Mouse (Mus musculus): ENCODE results near the gene Fbxw8. TPM values are rescaled to one million over a fixed set of nuclear protein-coding genes. Genes with fewer than 3 reads are reported as not detected.

Gene Fbxw8
- 7.0 and 7.1 TPM in 2 replicates for total RNA-seq (2015)
- 11.3 and 11.7 TPM in 2 replicates for total RNA-seq (2017)

DNA sequence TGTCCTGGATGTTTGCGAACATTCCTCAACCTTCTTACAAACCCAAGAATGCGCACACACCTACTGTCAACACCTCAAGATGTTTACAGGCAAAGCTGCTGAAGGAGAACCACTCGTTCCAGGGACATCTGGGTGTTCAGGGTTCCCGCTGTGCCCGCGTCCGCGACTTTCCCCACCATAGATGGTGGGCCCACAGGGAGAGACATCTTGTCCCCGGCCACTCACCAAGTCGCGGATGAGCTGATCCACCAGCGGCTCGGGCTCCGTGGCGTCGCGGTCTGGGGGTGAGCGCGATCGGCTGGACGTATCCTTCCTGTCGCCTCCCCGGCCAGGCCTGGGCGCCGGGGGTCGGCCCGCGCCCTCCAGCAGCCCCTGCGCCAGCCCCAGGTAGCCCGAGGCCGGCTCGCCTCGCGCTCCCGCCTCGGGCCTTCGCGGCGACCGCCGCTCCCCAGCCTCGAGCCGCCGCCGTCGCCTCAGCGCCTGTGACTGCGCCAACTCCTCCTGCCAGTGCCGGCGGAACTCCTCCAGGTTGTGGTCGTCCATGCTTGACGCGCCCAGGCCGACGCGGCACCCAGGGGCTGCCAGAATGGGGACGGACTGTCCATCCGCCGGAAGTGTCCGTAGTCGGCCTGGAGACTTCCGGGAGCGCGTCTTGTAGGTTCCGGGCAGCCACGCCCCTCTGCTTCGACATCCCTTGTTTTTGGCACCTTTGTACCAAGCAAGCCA lies at the start of gene Fbxw8:
TSS of gene Fbxw8 (minus strand) at position 626 of the 726 bp plus-strand sequence.
- peak; percentile 100 for ATAC-seq (ENCODE audit: poor library complexity, severe bottlenecking)

- ATAC-seq (ENCODE audit: poor library complexity, severe bottlenecking): no peak
Observed at GRCm38 (mm10) chr5:118204675-118205440, 49.6 kb upstream of the Fbxw8 start.

GRCm38 (mm10) chr5:118199670-118200069 lies 44.4 kb upstream of the Fbxw8 start:
- ATAC-seq (ENCODE audit: poor library complexity, severe bottlenecking): no peak

GRCm38 (mm10) chr5:118197421-118197820 lies 42.2 kb upstream of the Fbxw8 start:
- no peak for ATAC-seq (ENCODE audit: poor library complexity, severe bottlenecking)

GRCm38 (mm10) chr5:118192221-118192620 lies 37.0 kb upstream of the Fbxw8 start:
- no peak for ATAC-seq (ENCODE audit: poor library complexity, severe bottlenecking)

- ATAC-seq (ENCODE audit: poor library complexity, severe bottlenecking): no peak
Observed at GRCm38 (mm10) chr5:118190491-118190890, 35.2 kb upstream of the Fbxw8 start.

DNA sequence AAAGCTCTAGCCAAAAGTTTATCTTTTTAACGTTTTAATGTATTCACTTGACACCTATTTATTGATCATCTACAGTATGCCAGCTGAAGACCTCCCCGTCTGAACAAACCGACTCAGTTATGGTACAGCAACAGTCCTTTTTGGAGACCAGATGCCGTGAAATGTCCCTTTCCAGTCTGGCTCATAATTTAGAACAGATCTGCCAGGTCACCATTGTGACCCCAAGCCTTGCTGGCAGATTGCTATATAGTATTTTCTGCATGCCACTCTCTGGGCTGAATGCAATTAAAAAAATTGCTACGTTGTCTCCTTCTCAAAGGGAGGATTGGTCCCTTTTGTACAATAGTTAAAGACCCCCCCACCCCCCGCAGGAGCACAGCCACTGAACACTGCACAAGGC lies 33.1 kb upstream of the Fbxw8 start:
- ATAC-seq (ENCODE audit: poor library complexity, severe bottlenecking): no peak

GRCm38 (mm10) chr5:118186903-118187633 lies 31.8 kb upstream of the Fbxw8 start:
- ATAC-seq (ENCODE audit: poor library complexity, severe bottlenecking): no peak

DNA sequence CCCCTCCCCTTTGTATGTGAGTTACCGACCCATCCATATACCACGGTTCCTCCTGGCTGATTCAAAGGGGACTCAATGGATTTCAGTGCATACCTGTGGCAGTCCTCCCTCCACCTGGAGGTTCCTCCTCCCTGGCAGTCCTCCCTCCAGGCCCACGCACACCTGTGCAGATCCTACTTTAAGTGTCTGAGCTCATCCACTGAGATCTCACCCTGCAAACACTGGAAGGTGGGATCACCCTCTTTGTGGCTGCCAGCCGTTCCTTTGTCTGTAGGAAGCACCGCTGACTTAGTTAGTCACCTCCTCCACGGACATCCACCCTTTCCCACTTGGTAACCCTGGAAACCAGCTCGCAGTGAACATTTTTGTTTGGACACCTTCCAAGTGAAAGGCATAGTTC lies 22.4 kb upstream of the Fbxw8 start:
- no peak for ATAC-seq (ENCODE audit: poor library complexity, severe bottlenecking)

DNA sequence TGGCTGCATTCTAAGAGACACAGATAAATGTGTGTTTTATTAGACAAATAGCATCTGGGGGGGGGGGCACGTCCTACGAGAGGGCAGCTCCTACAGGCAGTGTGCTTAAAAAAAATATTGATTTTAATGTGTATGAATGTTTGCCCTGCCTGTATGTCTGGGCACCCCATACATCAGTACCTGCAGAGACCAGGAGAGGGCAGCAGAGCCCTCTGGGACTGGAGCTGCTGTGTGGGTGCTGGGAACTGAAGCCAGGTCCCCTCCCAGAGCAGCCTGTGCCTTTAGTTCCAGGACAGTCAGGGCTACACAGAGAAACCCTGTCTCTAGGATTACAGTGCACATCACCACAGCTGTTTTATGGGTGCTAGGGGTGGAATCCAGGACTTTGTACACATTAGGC lies 19.9 kb upstream of the Fbxw8 start:
- ATAC-seq (ENCODE audit: poor library complexity, severe bottlenecking): no peak

DNA sequence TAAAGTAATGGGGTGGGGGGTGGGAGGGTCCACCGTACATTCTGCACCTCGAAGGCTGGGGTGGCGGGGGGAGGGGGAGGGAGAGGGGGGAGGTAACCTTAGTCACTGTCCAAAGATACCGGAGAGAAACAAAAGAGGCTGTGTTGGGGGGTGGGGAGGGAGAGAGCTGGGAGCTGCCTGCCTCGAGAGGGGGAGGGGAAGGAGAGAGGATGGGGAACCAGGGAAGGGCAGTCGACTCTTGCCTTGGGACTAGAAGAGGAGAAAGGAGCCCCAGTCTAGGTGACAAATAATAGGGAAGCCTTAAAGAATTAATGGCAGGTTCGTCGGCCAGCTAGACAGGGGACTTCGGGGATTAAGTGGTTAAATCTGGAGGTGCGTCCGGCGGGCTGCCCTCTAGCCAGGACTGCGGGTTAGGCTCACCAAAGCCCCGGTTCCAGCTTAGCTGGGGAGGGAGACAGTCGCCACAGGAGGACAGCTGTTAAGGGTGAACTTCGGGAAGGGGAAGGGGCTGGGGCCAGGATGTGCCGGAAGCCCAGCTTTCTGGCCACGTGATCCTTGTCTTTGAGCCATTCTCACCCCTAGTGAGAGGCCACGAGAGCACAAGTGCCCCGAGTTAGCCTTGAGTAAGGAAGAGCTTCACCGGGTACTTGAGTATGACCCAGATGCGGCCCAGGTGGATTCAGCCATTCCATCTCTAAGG lies 19.2 kb upstream of the Fbxw8 start:
- ATAC-seq (ENCODE audit: poor library complexity, severe bottlenecking): no peak

DNA sequence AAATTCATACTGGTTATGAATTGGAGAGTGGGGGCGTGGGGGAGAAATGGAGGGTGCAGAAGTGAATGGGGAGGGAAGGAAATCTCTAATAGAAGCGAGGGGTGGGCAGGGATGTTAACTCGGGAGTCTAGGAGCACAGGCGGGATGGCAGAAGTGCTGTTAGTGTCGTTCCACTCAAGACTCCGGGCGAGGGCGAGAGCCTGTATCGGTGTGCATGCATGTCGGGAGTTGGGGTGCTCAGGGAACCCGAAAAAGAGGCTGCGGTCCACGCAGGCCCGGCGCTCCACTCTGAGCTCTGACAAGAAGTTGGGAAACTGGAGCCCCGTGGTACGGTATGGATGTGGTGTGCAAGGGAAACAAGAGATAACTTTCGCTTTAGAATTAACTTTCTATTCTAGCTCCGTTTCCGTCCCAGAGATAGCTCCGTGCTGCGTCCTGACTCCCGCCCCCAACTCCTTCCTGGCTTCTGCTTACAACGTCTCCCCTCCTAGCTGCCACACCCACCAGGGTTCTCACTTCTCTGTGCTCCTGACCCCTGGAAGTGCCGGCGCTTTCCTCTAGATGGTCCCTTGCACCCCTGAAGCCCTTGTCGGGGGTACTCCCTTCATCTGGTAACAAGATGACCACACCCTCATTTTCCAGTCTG lies 16.9 kb upstream of the Fbxw8 start:
- 0 out of 2 replicates have a peak, but pooled peaks have one; percentile 7 for ATAC-seq (ENCODE audit: poor library complexity, severe bottlenecking)

DNA sequence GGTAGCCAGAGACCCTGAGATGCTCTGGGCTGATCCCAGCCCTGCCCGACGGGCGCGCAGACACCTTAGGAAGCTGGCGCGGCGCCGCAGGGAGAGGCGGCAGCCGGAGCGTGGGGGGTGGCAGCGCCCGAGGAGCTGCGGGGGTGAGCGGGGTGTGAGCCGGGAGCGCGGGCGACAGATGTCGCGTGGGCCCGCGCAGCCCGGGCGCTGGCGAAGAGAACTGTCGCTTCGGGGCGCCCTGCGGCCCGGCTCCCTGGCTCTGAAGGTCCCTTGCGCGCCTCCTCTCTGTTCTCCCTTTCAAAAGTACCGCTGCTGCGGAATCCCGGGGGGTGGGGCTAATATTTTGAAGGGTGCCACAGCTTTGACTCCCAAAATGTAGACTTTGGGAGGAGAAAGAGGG lies 16.4 kb upstream of the Fbxw8 start:
- no peak for ATAC-seq (ENCODE audit: poor library complexity, severe bottlenecking)

DNA sequence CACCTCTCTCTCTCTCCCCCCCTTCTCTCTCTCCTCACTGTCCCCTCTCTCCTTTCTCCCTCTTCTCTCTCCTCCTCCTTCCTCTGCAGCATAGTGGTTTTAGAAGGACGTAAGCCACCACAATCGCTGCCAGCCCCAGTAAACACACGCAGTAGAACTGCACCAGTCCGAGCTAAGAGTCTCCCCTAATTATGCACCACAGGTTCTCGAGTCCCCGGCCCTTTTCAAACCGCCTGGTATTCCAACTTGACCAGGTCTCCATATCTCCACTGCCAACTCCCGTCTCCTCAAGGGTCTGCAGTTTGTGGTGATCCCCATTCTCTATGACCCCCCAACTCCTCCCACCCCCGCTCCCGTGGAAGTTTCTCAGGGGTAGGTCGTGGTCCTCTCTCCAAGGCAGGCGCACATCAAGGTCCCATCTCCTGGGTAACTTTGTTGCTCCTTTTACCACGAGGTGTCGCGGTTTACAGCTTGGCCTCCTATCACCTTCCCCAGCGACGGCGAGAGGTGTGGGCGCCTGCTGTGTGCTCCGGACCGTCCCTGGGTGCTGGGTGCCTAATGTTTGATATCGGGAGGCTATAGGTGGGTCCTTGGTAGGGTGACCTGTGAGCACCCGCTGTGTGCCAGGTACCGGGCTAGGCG lies 15.7 kb upstream of the Fbxw8 start:
- ATAC-seq (ENCODE audit: poor library complexity, severe bottlenecking): no peak

GRCm38 (mm10) chr5:118169222-118170221 lies 14.3 kb upstream of the Fbxw8 start:
- ATAC-seq (ENCODE audit: poor library complexity, severe bottlenecking): no peak

GRCm38 (mm10) chr5:118167561-118167995 lies 12.3 kb upstream of the Fbxw8 start:
- ATAC-seq (ENCODE audit: poor library complexity, severe bottlenecking): no peak

DNA sequence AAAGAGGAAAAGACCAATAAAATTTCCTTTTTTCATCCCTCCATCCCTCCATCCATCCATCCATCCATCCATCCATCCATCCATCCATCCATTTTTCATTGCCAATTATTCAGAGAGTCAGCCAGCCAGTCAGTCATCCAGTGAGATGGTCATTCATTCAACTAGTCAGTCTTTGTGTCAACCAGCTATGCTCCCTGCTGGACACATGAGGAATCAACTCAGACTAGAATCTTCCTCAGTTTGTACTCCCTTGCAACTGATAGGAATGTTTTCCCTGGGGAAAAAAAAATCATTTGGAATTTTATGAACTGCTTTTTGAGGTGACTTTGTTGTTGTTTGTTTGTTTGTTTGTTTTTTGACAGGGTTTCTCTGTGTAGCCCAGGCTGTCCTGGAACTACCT lies 10.2 kb upstream of the Fbxw8 start:
- ATAC-seq (ENCODE audit: poor library complexity, severe bottlenecking): no peak

GRCm38 (mm10) chr5:118164581-118164980 lies 9.3 kb upstream of the Fbxw8 start, which contains the start of gene Hrk:
Gene Hrk, plus strand, starts transcription at chr5:118164648.
- no peak for ATAC-seq (ENCODE audit: poor library complexity, severe bottlenecking)

DNA sequence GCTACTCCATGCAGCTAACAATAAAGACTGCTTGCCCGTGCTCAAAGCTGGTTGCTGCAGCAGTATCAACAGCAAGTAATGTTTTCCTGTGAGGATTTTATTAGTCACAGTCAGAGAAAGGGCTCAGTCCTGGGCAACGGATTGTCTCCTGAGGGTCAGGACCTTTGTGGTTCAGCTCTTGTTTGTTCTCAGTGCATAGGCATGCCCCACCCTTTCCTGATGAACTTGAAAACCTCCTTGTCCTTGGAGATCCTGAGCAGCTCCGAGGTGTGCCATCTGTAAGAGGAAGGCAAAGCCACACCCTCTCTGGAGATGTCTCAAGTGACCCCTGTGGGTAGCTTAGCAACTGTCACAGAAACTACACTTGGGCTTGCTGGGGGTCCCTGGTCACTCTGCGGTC lies 5.4 kb upstream of the Fbxw8 start:
- no peak for ATAC-seq (ENCODE audit: poor library complexity, severe bottlenecking)
